Mouse (Mus musculus) adrenal gland, postnatal 4 days (tissue): Measurements from ENCODE around the gene 2410002F23Rik. TPM values are rescaled to one million over a fixed set of nuclear protein-coding genes. Genes with fewer than 3 reads are reported as not detected.

Experiments used
- total RNA-seq, 2 experiments: library from RNA; stranded (reverse); gene quantifications; 2 replicates each; pipeline ENCODE4 v1.2.3; 2021

The 2410002F23Rik gene
- total RNA-seq, 2 experiments from 2014 or later: 210 to 226 TPM

Other genes starting within 250 kb of the 2410002F23Rik start
- not detected for gene Klk1b26, start 234.6 kb upstream of the 2410002F23Rik start, total RNA-seq
- gene Klk1b27, start 194.4 kb upstream of the 2410002F23Rik start, total RNA-seq: not detected
- gene Klk1b21, start 144.4 kb upstream of the 2410002F23Rik start, total RNA-seq: not detected
- gene Klk1b22, start 134.0 kb upstream of the 2410002F23Rik start, total RNA-seq: not detected
- not detected for gene Klk1b16, start 110.0 kb upstream of the 2410002F23Rik start, total RNA-seq
- gene Klk1b24, start 58.5 kb upstream of the 2410002F23Rik start, total RNA-seq: not detected
- gene Klk1b3, start 48.5 kb upstream of the 2410002F23Rik start, total RNA-seq: not detected
- gene Klk1b4, start 39.3 kb upstream of the 2410002F23Rik start, total RNA-seq: not detected
- under 1 TPM in 1 of 2 experiments, not detected in 1; 0.59 TPM for gene Klk1b5, start 30.8 kb upstream of the 2410002F23Rik start, total RNA-seq
- 10 to 100 TPM in 1 of 2 experiments, not detected in 1; 41.2 TPM for gene Klk1, start 21.4 kb upstream of the 2410002F23Rik start, total RNA-seq
- gene Gm36864, start 10.5 kb upstream of the 2410002F23Rik start, total RNA-seq: not detected
- gene 1700028J19Rik, start within 50 bp of the 2410002F23Rik start, total RNA-seq: 1 to 10 TPM in 1 of 2 experiments, under 1 TPM in 1; 0.96 to 1.2 TPM
- gene Acp4, start 10.7 kb downstream of the 2410002F23Rik start, total RNA-seq: not detected
- not detected for gene Gm15517, start 14.7 kb downstream of the 2410002F23Rik start, total RNA-seq
- 1 to 10 TPM; 6.0 to 7.1 TPM for gene Clec11a, start 60.2 kb downstream of the 2410002F23Rik start, total RNA-seq
- 10 to 100 TPM; 12.0 to 16.9 TPM for gene Shank1, start 63.5 kb downstream of the 2410002F23Rik start, total RNA-seq
- gene Syt3, start 137.4 kb downstream of the 2410002F23Rik start, total RNA-seq: 1 to 10 TPM; 3.6 to 4.4 TPM
- gene 1700008O03Rik, start 139.1 kb downstream of the 2410002F23Rik start, total RNA-seq: 1 to 10 TPM; 1.0 to 2.0 TPM
- 10 to 100 TPM; 18.7 to 18.8 TPM for gene Lrrc4b, start 182.3 kb downstream of the 2410002F23Rik start, total RNA-seq
- gene Aspdh, start 218.7 kb downstream of the 2410002F23Rik start, total RNA-seq: 1 to 10 TPM; 3.2 to 6.2 TPM
- 10 to 100 TPM; 40.3 to 48.1 TPM for gene Josd2, start 221.3 kb downstream of the 2410002F23Rik start, total RNA-seq
- gene Emc10, start 249.8 kb downstream of the 2410002F23Rik start, total RNA-seq: 10 to 100 TPM; 84.1 to 90.2 TPM
- gene Fam71e1, start 249.9 kb downstream of the 2410002F23Rik start, total RNA-seq: 10 to 100 TPM; 21.6 to 22.7 TPM